Mouse (Mus musculus): ENCODE measurements at regions not wholly inside any gene's neighbourhood (a gene's known extent, or its start where the extent isn't known, plus 50 kb on each side); places are given as distances from the start of the nearest gene placed in this dataset.

DNA sequence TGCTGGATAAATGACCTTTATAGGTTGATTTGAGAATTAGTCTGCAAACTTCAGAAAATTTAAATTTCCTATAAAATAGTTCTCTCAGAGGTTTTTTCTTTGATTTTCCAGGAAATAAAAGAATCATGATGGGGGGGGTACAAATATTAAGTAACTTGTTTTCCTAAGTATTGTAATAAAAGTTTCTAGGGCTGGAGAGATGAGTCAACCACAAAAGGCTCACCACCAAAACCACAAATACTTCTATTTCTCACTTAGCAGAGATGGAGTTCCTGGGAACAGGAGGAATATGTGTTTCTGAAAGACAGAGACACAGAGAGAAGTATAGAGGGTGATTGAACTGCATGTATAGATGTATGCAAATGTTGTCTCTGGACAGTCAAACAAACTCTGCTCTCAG lies 144.3 kb downstream of the Slc5a7 start:
- H3K9ac ChIP-seq, result no peak overlapping the region
- no peak for ATAC-seq (ENCODE audit: insufficient number of reproducible peaks, insufficient read depth, low FRiP score, low TSS enrichment)
- no peaks in the 10 kb centered on the region for H3K4me1 ChIP-seq
- H3K27ac ChIP-seq, result no peak overlapping the region
- H3K4me3 ChIP-seq, result no peak overlapping the region
- no peaks in the 10 kb centered on the region for H3K27me3 ChIP-seq
- no peaks in the 10 kb centered on the region for H3K9me3 ChIP-seq
- H3K4me2 ChIP-seq (replicated peaks), result no peak overlapping the region
- H3K36me3 ChIP-seq, result no peaks in the 10 kb centered on the region

All from embryonic facial prominence, embryonic 12.5 days (tissue).